Mouse (Mus musculus) liver, embryonic 15.5 days (tissue): ENCODE data around the gene Med13l. TPM values are rescaled to one million over a fixed set of nuclear protein-coding genes. Genes with fewer than 3 reads are reported as not detected.

ENCODE experiments used
- ATAC-seq: fragments of 200-750 bp; cut with Nextera tagmentation; 2 replicates; pipeline ENCODE4 v1.8.0; 2017; ENCODE audit warnings: moderate number of reproducible peaks, mild to moderate bottlenecking, moderate library complexity; ENCODE audit not compliant: insufficient read depth
- H3K27ac ChIP-seq: fragments of 300-500 bp; sonication (generic); replicated peaks from 2 replicates; pipeline ENCODE4 v1.5.1; 2015; ENCODE audit warnings: mild to moderate bottlenecking, inconsistent platforms
- H3K27me3 ChIP-seq: fragments of 300-500 bp; sonication (generic); 2 replicates; pipeline ENCODE4 v1.6.1; 2015; ENCODE audit warnings: mild to moderate bottlenecking, inconsistent platforms
- H3K36me3 ChIP-seq: fragments of 300-500 bp; sonication (generic); replicated peaks from 2 replicates; pipeline ENCODE4 v1.6.1; 2015; ENCODE audit warnings: moderate library complexity, mild to moderate bottlenecking, inconsistent platforms
- H3K4me1 ChIP-seq: fragments of 300-500 bp; sonication (generic); replicated peaks from 2 replicates; pipeline ENCODE4 v1.6.1; 2015; ENCODE audit warnings: inconsistent platforms
- H3K4me2 ChIP-seq: fragments of 300-500 bp; sonication (generic); 2 replicates; pipeline ENCODE4 v1.6.1; 2015; ENCODE audit warnings: moderate library complexity, mild to moderate bottlenecking, inconsistent platforms
- H3K4me3 ChIP-seq: fragments of 300-500 bp; sonication (generic); replicated peaks from 2 replicates; pipeline ENCODE4 v1.5.1; 2015; ENCODE audit warnings: mild to moderate bottlenecking, inconsistent platforms
- H3K9ac ChIP-seq: fragments of 300-500 bp; sonication (generic); 2 replicates; pipeline ENCODE4 v1.6.1; 2015; ENCODE audit warnings: moderate library complexity, mild to moderate bottlenecking, inconsistent platforms
- H3K9me3 ChIP-seq: fragments of 300-500 bp; sonication (generic); replicated peaks from 2 replicates; pipeline ENCODE4 v1.6.1; 2016; ENCODE audit warnings: inconsistent platforms
- WGBS: fragments of 180-500 bp; shearing (Covaris S2); methylation state at CpG from one replicate; pipeline ENCODE4 v1.1.7; 2015; ENCODE audit warnings: mixed read lengths; ENCODE audit not compliant: insufficient replicate concordance; 5-methylcytosine and 5-hydroxymethylcytosine counted together
- polyA plus RNA-seq: library from polyadenylated mRNA; unstranded; fragments of >200 nt; fragmentation: Nextera tagmentation; extraction: Ambion mirVana; gene quantifications from 2 replicates; pipeline ENCODE4 v1.2.1, GENCODE M21; 2015

Gene Med13l
- 11.0 and 13.3 TPM in 2 replicates for polyA plus RNA-seq

- peak within 1 kb of the TSS; percentile 97 for H3K27ac ChIP-seq
- peaks cover 26% of the 10 kb centered on the region for H3K27me3 ChIP-seq
- peak within 1 kb of the TSS; percentile 91 for H3K4me2 ChIP-seq
- H3K9me3 ChIP-seq, result no peaks in the 10 kb centered on the region
- H3K36me3 ChIP-seq, result 0 out of 2 replicates have a peak, but pooled peaks cover 6% of the 10 kb centered on the region
- peak within 1 kb of the TSS; percentile 98 for H3K9ac ChIP-seq
- H3K4me1 ChIP-seq, result peaks cover 63% of the 10 kb centered on the region
- peak within 1 kb of the TSS; percentile 94 for H3K4me3 ChIP-seq
- peak; percentile 76 for ATAC-seq
- WGBS, result under 1% methylated on average over 87 of the region's 120 CpGs
These were observed at the start of gene Med13l for GRCm38 (mm10) chr5:118560385-118561085. Gene Med13l, plus strand, starts transcription at chr5:118560679.

- Histone ChIP-seq H3K4me2 (no peak overlapping the region), H3K4me3 (no peak overlapping the region), H3K9me3 (no peaks in the 10 kb centered on the region), H3K4me1 (peaks cover 45% of the 10 kb centered on the region), H3K9ac (no peak overlapping the region), H3K27me3 (peaks cover 68% of the 10 kb centered on the region), H3K36me3 (no peaks in the 10 kb centered on the region), H3K27ac (no peak overlapping the region)
- WGBS, result 81% methylated on average over 4 of the region's 4 CpGs
- ATAC-seq, result no peak
These were observed 49.5 kb upstream of the Med13l start for GRCm38 (mm10) chr5:118510969-118511368.

- Histone ChIP-seq H3K9me3 (no peaks in the 10 kb centered on the region), H3K9ac (no peak overlapping the region), H3K36me3 (no peaks in the 10 kb centered on the region), H3K27me3 (peaks cover 83% of the 10 kb centered on the region), H3K4me2 (no peak overlapping the region), H3K4me1 (peaks cover 48% of the 10 kb centered on the region), H3K27ac (no peak overlapping the region), H3K4me3 (no peak overlapping the region)
- 79% methylated on average over 1 of the region's 1 CpGs for WGBS
- no peak for ATAC-seq
These were observed 47.5 kb upstream of the Med13l start for GRCm38 (mm10) chr5:118513005-118513404.

GRCm38 (mm10) chr5:118513629-118514526 is 46.6 kb upstream of the Med13l start:
- H3K27ac ChIP-seq, result no peak overlapping the region; the same call in 1 of the 2 replicates
- peaks cover 43% of the 10 kb centered on the region for H3K4me1 ChIP-seq
- no peak for ATAC-seq
- WGBS, result 2% methylated on average over 43 of the region's 43 CpGs
- H3K36me3 ChIP-seq, result no peaks in the 10 kb centered on the region
- peak overlapping the region; percentile 77 for H3K4me2 ChIP-seq
- H3K9ac ChIP-seq, result peak overlapping the region; percentile 54
- peaks cover 86% of the 10 kb centered on the region for H3K27me3 ChIP-seq
- no peaks in the 10 kb centered on the region for H3K9me3 ChIP-seq
- peak overlapping the region; percentile 54 for H3K4me3 ChIP-seq

GRCm38 (mm10) chr5:118514527-118514831 is 46.0 kb upstream of the Med13l start:
- WGBS, result 21% methylated on average over 9 of the region's 9 CpGs
- Histone ChIP-seq H3K27ac (no peak overlapping the region; the same call in 1 of the 2 replicates), H3K9ac (peak overlapping the region; percentile 54)

GRCm38 (mm10) chr5:118514842-118515241 is 45.6 kb upstream of the Med13l start:
- ATAC-seq, result no peak
- 45% methylated on average over 5 of the region's 5 CpGs for WGBS
- Histone ChIP-seq H3K36me3 (no peaks in the 10 kb centered on the region), H3K27me3 (peaks cover 87% of the 10 kb centered on the region), H3K4me3 (peak overlapping the region; percentile 54; the same call in 1 of the 2 replicates), H3K27ac (no peak overlapping the region), H3K9ac (no peak overlapping the region), H3K9me3 (no peaks in the 10 kb centered on the region), H3K4me1 (peaks cover 35% of the 10 kb centered on the region), H3K4me2 (peak overlapping the region; percentile 77)

More at GRCm38 (mm10) chr5:118514527-118514831, 46.0 kb upstream of the Med13l start:
- Histone ChIP-seq H3K9me3 (no peaks in the 10 kb centered on the region), H3K4me1 (peaks cover 39% of the 10 kb centered on the region), H3K4me2 (peak overlapping the region; percentile 77), H3K27me3 (peaks cover 86% of the 10 kb centered on the region), H3K36me3 (no peaks in the 10 kb centered on the region), H3K4me3 (peak overlapping the region; percentile 54)
- ATAC-seq, result no peak

GRCm38 (mm10) chr5:118515280-118515721 is 45.2 kb upstream of the Med13l start:
- no peaks in the 10 kb centered on the region for H3K36me3 ChIP-seq
- WGBS, result 53% methylated on average over 11 of the region's 11 CpGs
- no peak overlapping the region for H3K27ac ChIP-seq
- ATAC-seq, result no peak
- H3K27me3 ChIP-seq, result peaks cover 88% of the 10 kb centered on the region
- peaks cover 32% of the 10 kb centered on the region for H3K4me1 ChIP-seq
- no peak overlapping the region for H3K4me3 ChIP-seq
- no peak overlapping the region for H3K4me2 ChIP-seq
- H3K9ac ChIP-seq, result no peak overlapping the region
- H3K9me3 ChIP-seq, result no peaks in the 10 kb centered on the region

GRCm38 (mm10) chr5:118516066-118516465 is 44.4 kb upstream of the Med13l start:
- H3K4me3 ChIP-seq, result no peak overlapping the region
- H3K27ac ChIP-seq, result no peak overlapping the region
- H3K4me1 ChIP-seq, result peaks cover 31% of the 10 kb centered on the region
- no peak overlapping the region for H3K4me2 ChIP-seq
- 82% methylated on average over 6 of the region's 6 CpGs for WGBS
- peaks cover 91% of the 10 kb centered on the region for H3K27me3 ChIP-seq
- no peaks in the 10 kb centered on the region for H3K9me3 ChIP-seq
- H3K36me3 ChIP-seq, result no peaks in the 10 kb centered on the region
- no peak for ATAC-seq
- H3K9ac ChIP-seq, result no peak overlapping the region

- Histone ChIP-seq H3K27me3 (peaks cover 91% of the 10 kb centered on the region), H3K4me1 (peaks cover 27% of the 10 kb centered on the region), H3K27ac (no peak overlapping the region), H3K4me3 (no peak overlapping the region), H3K36me3 (no peaks in the 10 kb centered on the region), H3K4me2 (no peak overlapping the region), H3K9ac (no peak overlapping the region), H3K9me3 (no peaks in the 10 kb centered on the region)
- 60% methylated on average over 6 of the region's 6 CpGs for WGBS
- ATAC-seq, result no peak
These were observed 44.0 kb upstream of the Med13l start for GRCm38 (mm10) chr5:118516470-118516869.

- WGBS, result 76% methylated on average over 3 of the region's 3 CpGs
- Histone ChIP-seq H3K9ac (no peak overlapping the region), H3K27ac (no peak overlapping the region), H3K9me3 (no peaks in the 10 kb centered on the region), H3K27me3 (peaks cover 89% of the 10 kb centered on the region), H3K4me2 (no peak overlapping the region), H3K4me1 (0 out of 2 replicates have a peak, but pooled peaks cover 6% of the 10 kb centered on the region), H3K4me3 (no peak overlapping the region), H3K36me3 (no peaks in the 10 kb centered on the region)
- no peak for ATAC-seq
These were observed 40.0 kb upstream of the Med13l start for GRCm38 (mm10) chr5:118520457-118520856.

- whole genome bisulfite sequencing, result 59% methylated on average over 7 of the region's 7 CpGs
- Histone ChIP-seq H3K27me3 (peaks cover 91% of the 10 kb centered on the region), H3K4me3 (no peak overlapping the region), H3K4me1 (no peaks in the 10 kb centered on the region), H3K36me3 (no peaks in the 10 kb centered on the region), H3K9ac (no peak overlapping the region), H3K4me2 (no peak overlapping the region), H3K27ac (no peak overlapping the region), H3K9me3 (no peaks in the 10 kb centered on the region)
- ATAC-seq, result no peak
These were observed 36.1 kb upstream of the Med13l start for GRCm38 (mm10) chr5:118524400-118524799.
